Mouse (Mus musculus): ENCODE measurements around the gene Pef1. TPM values are rescaled to one million over a fixed set of nuclear protein-coding genes. Genes with fewer than 3 reads are reported as not detected.

Gene Pef1
- polyA plus RNA-seq, 1 experiment = 103 TPM

DNA sequence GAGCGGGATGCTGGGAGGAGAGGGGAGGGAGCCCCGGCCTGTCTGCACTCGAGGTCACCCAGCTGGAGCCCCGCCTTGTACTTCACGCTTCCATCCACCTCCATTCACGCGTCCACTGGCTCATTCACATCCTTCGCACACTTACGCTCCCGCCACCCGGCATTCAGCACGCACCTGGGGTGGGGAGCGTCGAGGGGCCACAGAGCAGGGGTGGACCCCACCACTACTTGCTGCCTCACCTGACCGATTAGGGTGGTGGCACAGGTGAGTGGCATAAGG is 36.8 kb downstream of the Pef1 start, which contains the start of gene Hcrtr1:
Hcrtr1 (minus strand) TSS at position 146 of the 279 bp plus-strand sequence.
- Histone ChIP-seq H3K27ac (ENCODE audit: control insufficient read depth, insufficient read depth, low read length) (no peak within 1 kb of the TSS), H3K36me3 (ENCODE audit: control insufficient read depth, insufficient read depth, low read length) (no peaks in the 10 kb centered on the region), H3K4me1 (replicated peaks; ENCODE audit: control insufficient read depth, insufficient read depth, low read length) (no peaks in the 10 kb centered on the region), H3K4me3 (ENCODE audit: control insufficient read depth, insufficient read depth, low read length) (no peak within 1 kb of the TSS), H3K27me3 (ENCODE audit: control insufficient read depth, insufficient read depth, low read length) (no peaks in the 10 kb centered on the region; the same call in 1 of the 2 replicates)
- 14% methylated on average over 15 of the region's 15 CpGs for WGBS
- no peak for DNase-seq
- TF ChIP-seq CTCF (IDR thresholded peaks at IDR 0.05; ENCODE audit: borderline replicate concordance, control insufficient read depth, extremely low read depth, insufficient read depth, low read length, poor library complexity) (no peak), POLR2A (IDR thresholded peaks at IDR 0.05; ENCODE audit: control insufficient read depth, extremely low read depth, insufficient read depth, low read length, poor library complexity) (no peak)

DNA sequence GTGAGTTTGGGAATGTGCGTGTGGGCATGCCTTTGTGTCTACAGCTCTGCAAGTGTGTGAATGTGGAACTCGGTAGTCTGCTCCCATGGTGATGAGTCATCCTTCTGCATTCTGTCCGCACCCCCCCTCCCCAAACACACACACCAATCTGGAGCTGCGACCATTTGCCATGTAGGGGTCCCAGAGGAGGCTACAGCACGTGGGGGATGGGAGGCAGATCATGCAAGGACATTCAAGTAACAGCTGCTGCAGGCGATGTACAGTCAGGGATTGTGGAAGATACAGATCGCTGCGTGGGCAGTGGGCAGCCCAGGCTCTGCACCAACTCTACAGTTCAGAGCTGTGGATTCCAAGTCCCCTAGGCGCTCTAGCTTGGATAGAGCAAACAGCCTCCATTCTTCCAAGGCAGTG is 38.6 kb downstream of the Pef1 start:
- 55% methylated on average over 9 of the region's 9 CpGs for WGBS
- H3K4me1 ChIP-seq (replicated peaks; ENCODE audit: control insufficient read depth, insufficient read depth, low read length) = no peaks in the 10 kb centered on the region
- no peak overlapping the region for H3K27ac ChIP-seq (ENCODE audit: control insufficient read depth, insufficient read depth, low read length)
- no peaks in the 10 kb centered on the region; the same call in 1 of the 2 replicates for H3K27me3 ChIP-seq (ENCODE audit: control insufficient read depth, insufficient read depth, low read length)
- no peak for TF ChIP-seq CTCF (IDR thresholded peaks at IDR 0.05; ENCODE audit: borderline replicate concordance, control insufficient read depth, extremely low read depth, insufficient read depth, low read length, poor library complexity)
- TF ChIP-seq POLR2A (IDR thresholded peaks at IDR 0.05; ENCODE audit: control insufficient read depth, extremely low read depth, insufficient read depth, low read length, poor library complexity) = no peak
- no peaks in the 10 kb centered on the region for H3K36me3 ChIP-seq (ENCODE audit: control insufficient read depth, insufficient read depth, low read length)
- DNase-seq = no peak
- no peak overlapping the region for H3K4me3 ChIP-seq (ENCODE audit: control insufficient read depth, insufficient read depth, low read length)

DNA sequence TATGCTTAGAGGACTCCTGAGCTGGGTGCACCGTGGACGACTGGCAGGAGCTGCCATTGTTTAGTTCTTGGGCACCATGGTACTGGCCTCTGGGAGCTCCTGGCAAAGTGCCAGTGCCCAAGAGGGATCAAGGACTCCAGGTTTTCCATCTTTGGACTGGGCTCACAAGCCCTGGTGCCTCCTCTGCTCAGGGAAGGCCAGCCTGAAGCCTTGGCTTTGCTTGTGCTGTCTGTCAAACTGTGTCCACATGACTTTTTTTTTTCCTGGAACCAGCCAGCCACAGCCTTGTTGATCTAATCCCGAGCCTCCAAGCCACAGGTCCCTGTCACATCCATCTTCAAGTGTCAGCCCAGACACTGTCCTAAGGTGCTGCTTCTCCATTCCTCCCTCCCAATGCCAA is 39.4 kb downstream of the Pef1 start:
- Histone ChIP-seq H3K27ac (ENCODE audit: control insufficient read depth, insufficient read depth, low read length) (no peak overlapping the region), H3K27me3 (ENCODE audit: control insufficient read depth, insufficient read depth, low read length) (no peaks in the 10 kb centered on the region; the same call in 1 of the 2 replicates), H3K4me3 (ENCODE audit: control insufficient read depth, insufficient read depth, low read length) (no peak overlapping the region), H3K36me3 (ENCODE audit: control insufficient read depth, insufficient read depth, low read length) (no peaks in the 10 kb centered on the region), H3K4me1 (replicated peaks; ENCODE audit: control insufficient read depth, insufficient read depth, low read length) (no peaks in the 10 kb centered on the region)
- WGBS = 87% methylated on average over 3 of the region's 3 CpGs
- no peak for TF ChIP-seq POLR2A (IDR thresholded peaks at IDR 0.05; ENCODE audit: control insufficient read depth, extremely low read depth, insufficient read depth, low read length, poor library complexity)
- TF ChIP-seq CTCF (IDR thresholded peaks at IDR 0.05; ENCODE audit: borderline replicate concordance, control insufficient read depth, extremely low read depth, insufficient read depth, low read length, poor library complexity) = no peak
- DNase-seq = no peak

DNA sequence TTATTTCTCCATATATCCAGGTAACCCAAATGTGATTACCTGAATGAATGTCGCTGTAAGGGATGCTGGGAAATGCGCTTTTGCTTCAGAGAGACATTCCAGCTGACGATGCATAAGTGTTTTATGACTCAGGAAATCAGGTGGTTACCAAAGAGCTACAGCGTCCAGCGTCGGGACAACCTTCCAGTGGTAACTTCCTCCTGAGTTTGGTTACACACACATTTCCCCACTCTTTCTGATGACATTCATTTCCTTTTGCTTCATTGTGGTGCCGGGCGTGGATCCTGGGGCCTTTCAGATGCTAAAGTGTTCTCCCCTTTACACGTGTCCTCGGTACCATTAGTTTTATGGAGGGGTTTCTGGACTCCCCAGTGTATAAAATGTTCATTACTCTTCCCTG is 46.0 kb downstream of the Pef1 start:
- no peak for TF ChIP-seq POLR2A (IDR thresholded peaks at IDR 0.05; ENCODE audit: control insufficient read depth, extremely low read depth, insufficient read depth, low read length, poor library complexity)
- no peak for TF ChIP-seq CTCF (IDR thresholded peaks at IDR 0.05; ENCODE audit: borderline replicate concordance, control insufficient read depth, extremely low read depth, insufficient read depth, low read length, poor library complexity)
- Histone ChIP-seq H3K36me3 (ENCODE audit: control insufficient read depth, insufficient read depth, low read length) (no peaks in the 10 kb centered on the region), H3K27ac (ENCODE audit: control insufficient read depth, insufficient read depth, low read length) (no peak overlapping the region), H3K27me3 (ENCODE audit: control insufficient read depth, insufficient read depth, low read length) (no peaks in the 10 kb centered on the region), H3K4me3 (ENCODE audit: control insufficient read depth, insufficient read depth, low read length) (no peak overlapping the region), H3K4me1 (replicated peaks; ENCODE audit: control insufficient read depth, insufficient read depth, low read length) (no peaks in the 10 kb centered on the region)
- WGBS = 4% methylated on average over 10 of the region's 10 CpGs
- DNase-seq = no peak

DNA sequence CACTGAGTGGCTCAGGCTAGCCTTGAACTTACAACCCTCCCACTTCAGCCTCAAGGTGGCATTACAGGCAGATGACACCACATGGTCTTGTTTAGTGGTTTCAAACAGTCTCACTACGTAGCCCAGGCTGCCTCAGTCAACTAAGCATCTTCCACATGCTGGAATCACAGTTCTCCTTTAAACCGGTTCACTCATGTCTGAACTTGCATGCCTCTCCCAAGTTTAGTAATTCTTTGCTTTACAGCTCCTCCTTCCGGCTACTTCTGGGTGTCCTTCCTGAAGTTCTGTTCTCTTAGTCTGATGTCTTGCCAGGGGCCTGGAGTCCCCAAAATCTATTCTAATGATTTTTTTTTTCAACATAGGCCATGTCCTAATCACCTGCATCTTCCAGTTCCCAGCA is 51.9 kb downstream of the Pef1 start:
- Histone ChIP-seq H3K36me3 (ENCODE audit: control insufficient read depth, insufficient read depth, low read length) (no peaks in the 10 kb centered on the region), H3K4me1 (replicated peaks; ENCODE audit: control insufficient read depth, insufficient read depth, low read length) (no peaks in the 10 kb centered on the region), H3K4me3 (ENCODE audit: control insufficient read depth, insufficient read depth, low read length) (no peak overlapping the region), H3K27me3 (ENCODE audit: control insufficient read depth, insufficient read depth, low read length) (no peaks in the 10 kb centered on the region), H3K27ac (ENCODE audit: control insufficient read depth, insufficient read depth, low read length) (no peak overlapping the region)
- 91% methylated on average over 3 of the region's 3 CpGs for WGBS
- DNase-seq = no peak
- TF ChIP-seq CTCF (IDR thresholded peaks at IDR 0.05; ENCODE audit: borderline replicate concordance, control insufficient read depth, extremely low read depth, insufficient read depth, low read length, poor library complexity) = no peak
- no peak for TF ChIP-seq POLR2A (IDR thresholded peaks at IDR 0.05; ENCODE audit: control insufficient read depth, extremely low read depth, insufficient read depth, low read length, poor library complexity)

DNA sequence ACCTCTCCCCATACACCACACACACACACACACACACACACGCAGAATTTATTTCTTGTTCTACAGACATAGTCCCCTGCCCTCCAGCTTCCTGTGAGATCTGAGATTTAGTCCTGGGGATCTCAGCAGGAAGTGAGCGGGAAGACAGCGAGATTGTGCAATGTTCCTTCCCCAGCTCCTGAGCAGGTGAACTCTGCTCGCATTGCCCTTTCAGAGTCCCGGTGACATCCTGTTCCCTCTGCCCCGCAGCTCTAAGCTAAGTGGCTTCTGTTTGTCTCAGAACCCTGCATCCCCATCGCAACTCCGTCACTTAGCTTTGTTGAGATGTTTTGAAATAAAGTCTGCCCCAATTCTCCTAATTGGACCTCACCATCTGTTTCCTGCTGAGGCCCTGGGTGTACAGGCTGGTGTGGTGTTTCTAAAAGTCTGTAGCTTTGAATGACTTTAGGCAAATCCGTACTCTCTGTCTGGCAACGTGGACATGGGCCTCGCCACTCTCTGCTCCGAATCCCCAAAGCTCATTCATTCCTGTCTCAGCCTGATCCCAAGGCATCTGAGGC is 54.5 kb downstream of the Pef1 start:
- TF ChIP-seq CTCF (IDR thresholded peaks at IDR 0.05; ENCODE audit: borderline replicate concordance, control insufficient read depth, extremely low read depth, insufficient read depth, low read length, poor library complexity) (no peak), POLR2A (IDR thresholded peaks at IDR 0.05; ENCODE audit: control insufficient read depth, extremely low read depth, insufficient read depth, low read length, poor library complexity) (no peak)
- WGBS = 30% methylated on average over 12 of the region's 12 CpGs
- Histone ChIP-seq H3K27ac (ENCODE audit: control insufficient read depth, insufficient read depth, low read length) (no peak overlapping the region), H3K4me1 (replicated peaks; ENCODE audit: control insufficient read depth, insufficient read depth, low read length) (no peaks in the 10 kb centered on the region), H3K27me3 (ENCODE audit: control insufficient read depth, insufficient read depth, low read length) (no peaks in the 10 kb centered on the region; the same call in 1 of the 2 replicates), H3K36me3 (ENCODE audit: control insufficient read depth, insufficient read depth, low read length) (no peaks in the 10 kb centered on the region), H3K4me3 (ENCODE audit: control insufficient read depth, insufficient read depth, low read length) (no peak overlapping the region)
- no peak for DNase-seq

DNA sequence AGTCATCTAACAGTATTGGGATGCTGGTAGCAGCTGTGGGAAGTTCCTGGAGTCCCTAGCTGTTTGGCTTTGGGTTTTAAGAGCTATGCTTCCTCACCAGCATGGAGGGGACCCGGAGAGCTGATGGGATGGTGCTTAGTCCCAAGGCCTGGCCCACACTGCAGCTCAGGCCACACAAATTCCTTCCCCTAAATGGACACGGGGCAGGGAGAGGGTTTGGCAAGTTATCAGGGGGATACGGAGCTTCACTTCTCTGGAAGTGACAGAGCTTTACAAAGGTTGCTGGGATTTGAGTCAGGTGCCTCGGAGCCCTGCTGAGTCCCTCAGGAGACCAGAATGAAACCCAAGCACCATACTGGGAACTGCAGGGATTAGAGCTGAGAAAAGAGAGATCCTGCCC is 59.0 kb downstream of the Pef1 start:
- Histone ChIP-seq H3K4me3 (ENCODE audit: control insufficient read depth, insufficient read depth, low read length) (no peak overlapping the region), H3K4me1 (replicated peaks; ENCODE audit: control insufficient read depth, insufficient read depth, low read length) (no peaks in the 10 kb centered on the region), H3K27me3 (ENCODE audit: control insufficient read depth, insufficient read depth, low read length) (no peaks in the 10 kb centered on the region; the same call in 1 of the 2 replicates), H3K27ac (ENCODE audit: control insufficient read depth, insufficient read depth, low read length) (no peak overlapping the region), H3K36me3 (ENCODE audit: control insufficient read depth, insufficient read depth, low read length) (no peaks in the 10 kb centered on the region)
- TF ChIP-seq CTCF (IDR thresholded peaks at IDR 0.05; ENCODE audit: borderline replicate concordance, control insufficient read depth, extremely low read depth, insufficient read depth, low read length, poor library complexity) (no peak), POLR2A (IDR thresholded peaks at IDR 0.05; ENCODE audit: control insufficient read depth, extremely low read depth, insufficient read depth, low read length, poor library complexity) (no peak)
- 86% methylated on average over 4 of the region's 4 CpGs for WGBS
- DNase-seq = no peak

Data from thymus, adult 2 months (tissue).